Mouse (Mus musculus): ENCODE results near the gene Uba52.
A peak's percentile ranks its signal among the peaks of the same experiment; 100 is the strongest.

The Uba52 gene

GRCm38 (mm10) chr8:70481908-70482307 lies 28.7 kb downstream of the Uba52 start:
- DNase-seq (ENCODE audit: low spot score) = no peak

GRCm38 (mm10) chr8:70477269-70477982 lies 33.2 kb downstream of the Uba52 start:
- DNase-seq (ENCODE audit: low spot score) = peak; percentile 77

DNA sequence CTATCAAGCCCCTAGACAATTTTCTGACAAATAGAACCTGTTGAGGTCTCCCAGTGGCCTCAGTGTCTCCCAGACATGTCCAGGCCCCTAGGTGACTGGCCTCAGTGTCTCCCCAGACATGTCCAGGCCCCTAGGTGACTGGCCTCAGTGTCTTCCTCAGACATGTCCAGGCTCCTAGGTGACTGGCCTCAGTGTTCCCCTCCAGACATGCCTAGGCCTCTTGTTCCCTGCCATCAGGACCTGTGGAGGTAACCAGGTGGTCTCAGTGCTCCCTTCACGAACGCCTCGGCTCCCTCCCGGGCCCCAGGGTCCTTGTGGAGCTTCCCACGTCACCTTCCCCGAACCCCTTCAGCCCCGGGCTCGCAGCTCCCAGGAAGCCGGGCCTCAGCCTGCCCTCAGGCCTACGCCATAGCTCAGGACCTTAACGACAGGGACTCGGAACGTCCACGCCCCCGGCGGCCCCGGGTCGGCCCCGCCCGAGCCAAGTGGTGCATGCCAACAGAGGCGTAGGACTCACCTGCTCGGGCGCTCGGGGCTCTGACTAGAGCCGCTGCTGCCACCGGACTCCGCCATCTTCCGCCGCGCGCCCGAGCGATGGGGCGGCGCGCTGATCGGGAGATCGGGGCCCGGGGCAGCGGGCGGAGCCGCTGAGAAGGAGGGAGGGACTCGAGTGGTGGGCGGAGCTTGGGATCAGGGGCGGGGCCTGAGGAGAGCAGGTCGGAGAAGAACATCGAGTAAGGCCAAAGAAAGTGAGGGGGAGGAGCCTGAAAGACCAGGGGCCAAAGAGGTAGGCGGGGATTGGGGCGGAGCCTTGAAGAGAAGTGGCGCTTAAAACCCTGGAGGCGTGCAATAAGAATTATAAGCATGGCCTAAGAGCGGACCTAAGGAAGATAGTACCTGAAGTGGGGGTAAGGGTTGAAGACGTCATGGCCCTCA lies 34.0 kb downstream of the Uba52 start, which contains the start of gene Klhl26:
Gene Klhl26 (minus strand): TSS at position 636 of the 936 bp plus-strand sequence.
- peak; percentile 99 for DNase-seq (ENCODE audit: low spot score)

DNA sequence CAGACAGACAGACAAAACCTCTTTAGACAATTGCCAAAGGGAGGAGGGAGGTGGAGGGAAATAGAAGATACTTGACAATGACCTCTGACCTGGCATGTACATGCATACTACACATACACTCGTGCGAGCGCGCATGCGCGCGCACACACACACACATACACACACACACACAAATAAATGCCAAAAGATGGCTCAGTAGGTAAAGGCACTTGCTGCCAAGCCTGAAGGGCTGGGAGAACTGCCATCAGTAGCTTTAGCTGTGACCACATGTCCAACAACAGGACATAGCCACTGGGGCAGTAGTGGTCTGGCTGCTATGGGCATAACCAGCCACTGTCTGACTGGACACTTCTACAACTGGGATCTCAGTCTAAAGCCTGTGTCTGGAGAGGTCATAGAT lies 38.7 kb downstream of the Uba52 start:
- DNase-seq (ENCODE audit: low spot score) = no peak

- DNase-seq (ENCODE audit: low spot score) = no peak
These were observed 40.7 kb downstream of the Uba52 start for GRCm38 (mm10) chr8:70469938-70470337.

GRCm38 (mm10) chr8:70469295-70469916 lies 41.2 kb downstream of the Uba52 start:
- no peak for DNase-seq (ENCODE audit: low spot score)

GRCm38 (mm10) chr8:70468733-70469132 lies 41.9 kb downstream of the Uba52 start:
- DNase-seq (ENCODE audit: low spot score) = no peak

DNA sequence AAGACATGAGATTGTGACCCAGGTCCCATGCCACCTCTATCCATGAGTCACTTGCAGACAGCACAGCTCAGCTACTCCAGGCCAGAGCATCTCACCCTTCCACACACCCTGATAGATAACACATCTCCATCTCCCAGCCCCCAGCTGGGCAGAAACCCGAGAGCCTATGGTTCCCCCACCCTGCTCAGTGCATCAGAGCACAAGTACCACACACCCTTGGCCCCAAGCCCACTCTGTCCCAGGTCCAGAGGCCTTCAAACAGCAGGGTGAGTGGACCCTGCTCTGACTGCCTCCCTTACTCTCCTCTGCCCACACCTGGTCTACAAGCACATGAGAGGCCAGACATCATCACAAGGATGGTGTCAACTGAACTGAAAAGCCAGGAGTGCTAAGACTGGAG lies 42.7 kb downstream of the Uba52 start:
- DNase-seq (ENCODE audit: low spot score) = no peak

- no peak for DNase-seq (ENCODE audit: low spot score)
These were observed 43.3 kb downstream of the Uba52 start for GRCm38 (mm10) chr8:70467229-70467725.

GRCm38 (mm10) chr8:70466771-70467170 lies 43.8 kb downstream of the Uba52 start:
- DNase-seq (ENCODE audit: low spot score) = no peak

- no peak for DNase-seq (ENCODE audit: low spot score)
These were observed 44.3 kb downstream of the Uba52 start for GRCm38 (mm10) chr8:70466305-70466704.

GRCm38 (mm10) chr8:70465701-70466100 lies 44.9 kb downstream of the Uba52 start:
- no peak for DNase-seq (ENCODE audit: low spot score)

GRCm38 (mm10) chr8:70464162-70464561 lies 46.4 kb downstream of the Uba52 start:
- no peak for DNase-seq (ENCODE audit: low spot score)

- no peak for DNase-seq (ENCODE audit: low spot score)
These were observed 47.3 kb downstream of the Uba52 start for GRCm38 (mm10) chr8:70463306-70463705.

DNA sequence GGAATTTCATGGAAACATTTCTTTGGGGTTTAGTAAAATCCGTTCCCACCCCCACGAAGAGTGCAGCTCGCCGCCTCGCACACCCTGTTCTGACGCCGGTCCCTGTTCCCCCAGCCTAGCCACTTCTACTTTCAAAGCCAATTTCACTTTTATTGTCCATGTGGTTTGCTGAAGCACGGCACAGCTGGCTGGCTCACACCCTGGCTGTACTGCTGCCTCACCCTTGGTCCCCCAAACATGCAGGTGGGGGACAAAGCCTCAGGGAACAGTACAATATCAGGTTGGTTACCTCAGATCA lies 48.1 kb downstream of the Uba52 start:
- no peak for DNase-seq (ENCODE audit: low spot score)

DNA sequence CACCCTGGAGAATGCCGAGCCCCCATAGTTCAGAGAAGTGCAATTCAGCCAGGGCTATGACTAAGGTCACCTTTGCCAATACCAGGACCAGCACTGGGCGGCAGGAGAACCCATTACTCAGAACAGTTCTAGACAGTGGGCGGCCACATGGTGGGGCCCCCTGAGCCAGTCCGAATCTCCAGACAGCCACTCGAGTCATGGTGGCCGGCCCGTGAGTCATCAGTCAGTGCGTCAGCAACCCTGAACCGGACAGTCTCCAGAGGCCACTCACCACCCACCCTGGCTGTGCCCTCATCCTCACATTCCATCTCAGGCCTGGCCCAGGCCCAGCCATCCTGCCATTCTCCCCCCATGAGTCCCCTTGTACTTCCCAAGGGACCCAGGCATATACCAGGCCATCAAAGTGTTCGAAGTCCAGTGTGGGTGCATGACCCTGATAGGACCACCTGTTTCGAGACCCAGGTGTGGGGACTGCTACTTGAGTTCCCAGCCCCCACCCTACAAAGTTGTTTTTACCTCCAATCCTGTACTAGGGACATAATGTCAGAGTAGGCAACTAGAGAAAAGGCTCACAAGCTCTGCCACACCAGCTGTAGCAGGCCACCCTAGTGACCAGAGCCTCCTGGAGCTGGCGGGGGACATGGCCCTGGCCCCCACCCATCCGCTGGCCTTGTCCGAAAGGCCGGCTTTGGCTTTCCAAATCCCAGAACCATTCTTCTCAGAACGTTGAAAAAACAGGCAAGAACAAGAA lies 48.7 kb downstream of the Uba52 start:
- DNase-seq (ENCODE audit: low spot score) = no peak

GRCm38 (mm10) chr8:70460606-70461005 lies 50.0 kb downstream of the Uba52 start:
- DNase-seq (ENCODE audit: low spot score) = no peak

- DNase-seq (ENCODE audit: low spot score) = no peak
These were observed 50.4 kb downstream of the Uba52 start for GRCm38 (mm10) chr8:70460199-70460598.

GRCm38 (mm10) chr8:70459636-70460035 lies 51.0 kb downstream of the Uba52 start:
- DNase-seq (ENCODE audit: low spot score) = no peak

- no peak for DNase-seq (ENCODE audit: low spot score)
These were observed 52.1 kb downstream of the Uba52 start for GRCm38 (mm10) chr8:70458462-70458861.
